Mouse (Mus musculus) small intestine, adult 2 months (tissue): ENCODE results near the gene Defb6. TPM values are rescaled to one million over a fixed set of nuclear protein-coding genes. Genes with fewer than 3 reads are reported as not detected.

Experiments used
- H3K27ac ChIP-seq: fragments of 200-500 bp; 2 replicates; pipeline ENCODE4 v1.5.1; 2012; ENCODE audit warnings: low read depth, low read length, control low read depth, inconsistent platforms; ENCODE audit not compliant: insufficient read depth
- H3K27me3 ChIP-seq: fragments of 200-500 bp; 2 replicates; pipeline ENCODE4 v1.6.1; 2012; ENCODE audit warnings: mild to moderate bottlenecking, moderate library complexity, low read length, inconsistent platforms; ENCODE audit not compliant: control insufficient read depth, insufficient read depth
- H3K36me3 ChIP-seq: fragments of 200-500 bp; 2 replicates; pipeline ENCODE4 v1.6.1; 2012; ENCODE audit warnings: mild to moderate bottlenecking, low read length, control low read depth, inconsistent platforms; ENCODE audit not compliant: control insufficient read depth, insufficient read depth
- H3K4me1 ChIP-seq: fragments of 200-500 bp; 2 replicates; pipeline ENCODE4 v1.6.1; 2012; ENCODE audit warnings: low read length, inconsistent platforms, mixed read lengths; ENCODE audit not compliant: control insufficient read depth, insufficient read depth, insufficient read length
- H3K4me3 ChIP-seq: fragments of 200-500 bp; 2 replicates; pipeline ENCODE4 v1.5.1; 2012; ENCODE audit warnings: low read depth, mild to moderate bottlenecking, control low read depth, inconsistent platforms, low read length, moderate library complexity
- CTCF ChIP-seq: fragments of 200-500 bp; IDR thresholded peaks from 2 replicates; pipeline ENCODE4 v1.5.1; 2012; ENCODE audit warnings: low read depth, mild to moderate bottlenecking, control low read depth, inconsistent platforms, low read length, moderate library complexity, mixed read lengths; ENCODE audit not compliant: insufficient replicate concordance, insufficient read length; ENCODE audit errors: extremely low read depth
- POLR2A ChIP-seq: fragments of 200-500 bp; IDR thresholded peaks from 2 replicates; pipeline ENCODE4 v1.6.1; 2012; ENCODE audit warnings: low read depth, mild to moderate bottlenecking, control low read depth, inconsistent platforms, low read length, moderate library complexity
- WGBS: fragments of 180-500 bp; shearing (Covaris S2); methylation state at CpG from one replicate; pipeline ENCODE4 v1.1.7; 2018; 5-methylcytosine and 5-hydroxymethylcytosine counted together
- polyA plus RNA-seq: library from polyadenylated mRNA; depleted of rRNA; stranded (reverse); fragments of >200 nt; gene quantifications from 2 replicates; pipeline ENCODE4 v1.2.3, GENCODE M21; 2012; rRNA removed

Defb6 gene
- polyA plus RNA-seq, result not detected in 2 replicates

GRCm38 (mm10) chr8:19225161-19225560, at the start of gene Defb6:
Defb6 (plus strand) TSS chr8:19225478.
- H3K27me3 ChIP-seq, result no peaks in the 10 kb centered on the region
- no peaks in the 10 kb centered on the region for H3K4me1 ChIP-seq
- no peaks in the 10 kb centered on the region for H3K36me3 ChIP-seq
- no peak within 1 kb of the TSS for H3K27ac ChIP-seq
- H3K4me3 ChIP-seq, result no peak within 1 kb of the TSS
- 52% methylated on average over 1 of the region's 1 CpGs for WGBS
- no peak for TF ChIP-seq CTCF
- TF ChIP-seq POLR2A, result no peak

GRCm38 (mm10) chr8:19238101-19238500, 12.8 kb downstream of the Defb6 start:
- no peaks in the 10 kb centered on the region for H3K27me3 ChIP-seq
- no peak overlapping the region for H3K27ac ChIP-seq
- 68% methylated on average over 1 of the region's 1 CpGs for WGBS
- H3K36me3 ChIP-seq, result no peaks in the 10 kb centered on the region
- TF ChIP-seq POLR2A, result no peak
- no peak for TF ChIP-seq CTCF
- no peaks in the 10 kb centered on the region for H3K4me1 ChIP-seq
- H3K4me3 ChIP-seq, result no peak overlapping the region

- WGBS, result 73% methylated on average over 2 of the region's 2 CpGs
- no peaks in the 10 kb centered on the region for H3K4me1 ChIP-seq
- no peak within 1 kb of the TSS for H3K4me3 ChIP-seq
- TF ChIP-seq CTCF (no peak), POLR2A (no peak)
- no peaks in the 10 kb centered on the region for H3K27me3 ChIP-seq
- no peak within 1 kb of the TSS for H3K27ac ChIP-seq
- H3K36me3 ChIP-seq, result no peaks in the 10 kb centered on the region
Observed at GRCm38 (mm10) chr8:19239616-19240015, 14.3 kb downstream of the Defb6 start, which contains the start of gene Defb46. Defb46 (plus strand) TSS chr8:19239916.

GRCm38 (mm10) chr8:19247280-19247679, 22.0 kb downstream of the Defb6 start, which contains the start of gene Defb5:
Defb5 (plus strand) TSS chr8:19247580.
- WGBS, result 94% methylated on average over 5 of the region's 5 CpGs
- Histone ChIP-seq H3K27me3 (no peaks in the 10 kb centered on the region), H3K36me3 (no peaks in the 10 kb centered on the region), H3K27ac (no peak within 1 kb of the TSS), H3K4me1 (no peaks in the 10 kb centered on the region), H3K4me3 (no peak within 1 kb of the TSS)
- TF ChIP-seq POLR2A (no peak), CTCF (no peak)

- Histone ChIP-seq H3K27me3 (no peaks in the 10 kb centered on the region), H3K36me3 (no peaks in the 10 kb centered on the region), H3K4me1 (no peaks in the 10 kb centered on the region), H3K4me3 (no peak overlapping the region), H3K27ac (no peak overlapping the region)
- no peak for TF ChIP-seq POLR2A
- TF ChIP-seq CTCF, result no peak
Observed at GRCm38 (mm10) chr8:19258136-19258535, 32.9 kb downstream of the Defb6 start.

- H3K4me1 ChIP-seq, result no peaks in the 10 kb centered on the region
- WGBS, result 26% methylated on average over 3 of the region's 3 CpGs
- TF ChIP-seq POLR2A, result no peak
- no peak for TF ChIP-seq CTCF
- H3K27me3 ChIP-seq, result no peaks in the 10 kb centered on the region
- H3K27ac ChIP-seq, result no peak overlapping the region
- no peak overlapping the region for H3K4me3 ChIP-seq
- no peaks in the 10 kb centered on the region for H3K36me3 ChIP-seq
Observed at GRCm38 (mm10) chr8:19259667-19260066, 34.4 kb downstream of the Defb6 start.

Other genes with a start within 250 kb of the Defb6 start
- not detected in 2 replicates for gene Defb40, start 247.2 kb upstream of the Defb6 start, polyA plus RNA-seq
- not detected in 2 replicates for gene Defb37, start 234.4 kb upstream of the Defb6 start, polyA plus RNA-seq
- gene Defb38, start 198.9 kb upstream of the Defb6 start, polyA plus RNA-seq, result not detected in 2 replicates
- not detected in 2 replicates for gene Defb39, start 160.7 kb upstream of the Defb6 start, polyA plus RNA-seq
- gene Defb12, start 110.6 kb upstream of the Defb6 start, polyA plus RNA-seq, result not detected in 2 replicates
- gene Defb34, start 101.7 kb upstream of the Defb6 start, polyA plus RNA-seq, result not detected in 2 replicates
- not detected in 2 replicates for gene Gm45826, start 84.7 kb upstream of the Defb6 start, polyA plus RNA-seq
- gene Defb14, start 31.1 kb upstream of the Defb6 start, polyA plus RNA-seq, result not detected in 2 replicates
- gene Defb4, start 26.8 kb upstream of the Defb6 start, polyA plus RNA-seq, result not detected in 2 replicates
- gene Defb46, start 14.4 kb downstream of the Defb6 start, polyA plus RNA-seq, result not detected in 2 replicates
- not detected in 2 replicates for gene Defb5, start 22.1 kb downstream of the Defb6 start, polyA plus RNA-seq
- not detected in 2 replicates for gene Defb3, start 67.9 kb downstream of the Defb6 start, polyA plus RNA-seq
- gene Defb8, start 222.1 kb downstream of the Defb6 start, polyA plus RNA-seq, result not detected in 2 replicates